Mouse (Mus musculus) fat pad, adult 2 months (tissue): ENCODE data around the gene Acss2.
"Not testable (repeated sequence)": the region's sequence is repeated elsewhere in the genome, so short reads cannot be mapped to it uniquely, and the experiment has no call there.

Experiments used
- DNase-seq: peaks from one replicate; pipeline ENCODE4 v3.0.0-alpha.2; 2011; ENCODE audit warnings: low read depth, low spot score; ENCODE audit errors: extremely low read depth

The Acss2 gene

DNA sequence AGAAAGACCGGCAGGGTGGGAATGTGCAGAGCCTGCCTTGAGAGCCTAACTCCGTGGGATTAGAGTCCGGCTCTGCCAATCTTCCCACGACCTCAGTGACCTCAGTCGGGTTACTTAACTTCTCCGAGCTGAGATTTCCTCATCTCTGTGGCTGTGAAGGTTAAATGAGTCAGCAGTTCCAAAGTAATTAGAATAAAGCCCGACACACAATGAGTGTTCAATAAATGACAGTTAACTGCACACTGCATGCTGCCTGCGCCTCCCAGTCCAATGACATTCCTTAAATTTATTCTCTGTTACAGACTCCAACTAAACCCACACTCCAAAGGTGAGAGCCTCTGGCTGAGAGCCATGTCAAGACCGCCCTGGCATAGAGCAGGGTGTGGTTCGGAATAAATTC, 67.7 kb downstream of the Acss2 start:
- no peak for DNase-seq

DNA sequence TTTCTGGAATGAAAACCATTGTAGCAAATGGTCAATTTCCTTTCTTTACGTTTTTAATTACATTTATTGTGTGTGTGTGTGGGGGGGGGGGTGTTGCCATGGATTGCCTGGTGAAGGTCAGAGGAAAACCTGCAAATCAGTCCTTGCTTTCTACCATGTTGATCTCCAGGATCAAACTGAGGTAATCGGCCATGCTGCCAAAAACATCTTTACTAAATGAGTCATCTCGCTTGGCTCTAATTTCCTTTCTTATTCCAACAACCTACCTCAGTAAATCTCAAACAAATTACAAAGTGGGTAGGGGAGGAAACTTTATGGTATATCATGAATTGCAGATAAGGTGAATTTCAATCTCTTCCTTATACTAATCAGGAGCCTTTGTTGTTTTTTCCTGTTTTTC, 70.4 kb downstream of the Acss2 start:
- DNase-seq, result no peak

DNA sequence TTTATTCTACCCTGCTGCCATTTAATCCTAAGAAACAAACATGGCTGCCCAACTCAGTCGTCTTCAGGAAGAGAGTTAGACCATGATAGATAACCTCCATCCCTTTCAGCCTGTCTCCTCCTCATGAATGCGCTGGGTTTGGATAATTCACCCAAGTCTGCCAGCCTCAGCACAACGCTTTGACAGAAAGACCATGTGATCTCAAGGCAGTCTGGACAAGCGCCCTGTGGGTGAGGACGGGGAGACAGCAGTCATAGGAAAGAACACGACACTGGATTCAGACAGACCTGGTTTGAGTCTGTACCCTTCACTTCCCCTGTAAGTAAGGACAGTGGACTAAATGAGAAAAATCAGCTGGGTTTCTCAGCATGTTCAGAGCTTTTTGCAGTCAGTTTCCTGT, 71.8 kb downstream of the Acss2 start:
- DNase-seq, result no peak

DNA sequence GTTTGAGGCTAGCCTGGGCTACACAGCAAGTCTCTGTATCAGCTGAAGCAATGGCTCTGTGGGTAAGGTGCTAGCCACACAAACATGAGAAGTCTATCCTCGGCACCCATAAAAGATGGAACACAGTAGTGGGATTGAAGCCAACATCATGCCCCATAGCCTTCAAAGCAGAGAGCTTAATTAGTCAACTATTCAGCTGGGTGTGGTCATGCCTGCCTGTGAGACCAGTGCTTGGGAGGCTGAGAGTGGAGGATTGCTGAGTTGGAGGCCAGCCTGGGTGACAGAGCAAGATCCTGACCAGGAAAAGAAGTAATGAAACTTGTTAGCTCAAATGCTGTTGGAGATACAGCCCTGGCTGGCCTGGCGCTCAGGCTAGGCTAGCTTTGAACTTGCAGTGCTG, 73.1 kb downstream of the Acss2 start:
- no peak for DNase-seq

DNA sequence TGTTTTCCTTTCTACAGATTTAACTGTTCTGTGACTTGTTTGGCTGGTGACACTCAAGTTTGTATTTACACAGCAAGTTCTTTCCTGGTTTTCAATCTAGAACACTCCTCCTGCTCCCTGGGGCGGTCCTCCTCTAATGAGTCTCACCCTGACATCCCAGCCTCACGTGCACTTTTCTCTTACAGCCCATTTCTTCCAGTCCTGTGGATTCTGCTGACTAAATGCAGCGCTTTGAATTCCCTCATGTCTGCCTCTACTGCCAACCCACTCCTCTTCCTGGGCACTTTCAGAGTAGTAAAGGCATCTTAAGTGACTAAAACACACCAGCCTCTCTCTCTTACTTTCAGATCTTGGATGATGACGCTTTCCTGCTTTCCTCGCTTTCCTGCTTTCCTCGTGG, 73.9 kb downstream of the Acss2 start:
- DNase-seq, result no peak

DNA sequence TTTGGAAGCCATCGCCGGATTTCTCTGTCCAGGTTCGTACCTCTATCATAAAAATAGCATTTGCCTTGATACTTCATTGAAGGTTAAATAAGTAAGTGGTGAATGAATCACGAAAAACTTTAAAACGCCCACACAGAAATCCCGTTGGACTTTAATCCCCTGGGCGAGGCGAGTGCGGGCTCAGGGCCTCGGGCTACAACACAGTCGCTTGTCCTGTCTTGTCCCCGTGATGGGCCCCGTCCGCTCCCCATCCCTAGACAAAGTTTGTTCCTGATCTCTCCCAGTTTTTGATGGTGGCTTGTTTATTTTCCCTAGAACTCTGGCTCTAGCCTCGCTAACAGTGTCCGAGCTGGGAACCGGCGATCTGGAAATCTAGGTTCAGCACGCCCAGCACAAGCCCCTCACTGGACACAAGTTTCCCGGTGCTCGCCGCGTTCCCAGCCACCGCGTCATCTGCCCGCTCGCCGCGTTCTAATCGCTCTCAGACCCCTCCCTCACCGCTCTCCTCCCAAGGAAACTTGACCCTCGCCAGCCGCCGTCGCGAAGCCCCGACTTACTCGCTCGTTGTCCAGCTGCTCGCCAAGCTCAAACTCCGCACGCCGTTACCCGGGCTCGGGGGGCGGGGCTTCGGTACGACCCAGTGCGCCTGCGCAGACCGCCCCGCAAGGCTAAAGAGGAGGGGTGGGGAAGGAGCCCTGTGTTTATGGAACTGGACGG, 74.5 kb downstream of the Acss2 start, which contains the start of gene Gss:
Gss (minus strand) TSS at position 674 of the 717 bp plus-strand sequence.
- peak; percentile 36 for DNase-seq

DNA sequence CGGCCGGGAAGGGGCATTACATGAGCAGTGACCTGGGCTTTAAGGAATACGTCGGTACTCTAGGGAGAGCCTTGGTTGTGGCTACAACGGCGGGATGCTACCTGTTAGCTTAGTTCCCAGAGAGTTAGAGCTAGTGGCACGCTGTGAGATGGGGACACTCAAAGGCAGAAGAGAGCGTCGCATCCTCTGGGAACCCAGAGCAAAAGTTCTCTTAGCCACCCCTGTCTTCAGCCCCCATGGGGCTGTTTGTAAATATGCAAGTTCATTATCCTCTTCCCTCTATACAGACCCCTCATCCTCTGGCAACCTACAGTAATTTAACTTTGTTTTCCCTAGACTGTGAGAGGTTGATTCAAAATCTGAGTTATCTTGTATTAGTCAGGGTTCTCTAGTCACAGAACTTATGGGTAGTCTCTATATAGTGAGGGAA, 75.1 kb downstream of the Acss2 start:
- DNase-seq, result no peak

DNA sequence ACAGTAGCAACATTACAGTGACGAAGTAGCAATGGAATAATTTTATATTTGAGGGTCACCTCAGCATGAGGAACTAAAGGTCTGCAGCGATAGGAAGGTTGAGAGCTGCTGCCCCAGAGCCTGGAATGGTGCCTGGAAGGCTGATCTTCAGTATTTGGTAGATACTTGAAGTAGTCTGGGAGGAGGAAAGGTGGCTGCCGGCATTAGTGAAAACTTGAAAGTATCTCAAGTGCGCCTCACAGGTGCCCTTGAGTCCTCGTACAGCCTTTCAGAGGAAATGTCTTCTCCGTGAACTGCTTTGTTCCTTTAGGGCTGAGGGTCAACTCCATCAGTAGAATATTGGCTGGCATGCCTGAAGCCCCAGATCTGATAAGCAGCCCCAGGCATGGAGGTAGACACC, 77.8 kb downstream of the Acss2 start:
- no peak for DNase-seq

DNA sequence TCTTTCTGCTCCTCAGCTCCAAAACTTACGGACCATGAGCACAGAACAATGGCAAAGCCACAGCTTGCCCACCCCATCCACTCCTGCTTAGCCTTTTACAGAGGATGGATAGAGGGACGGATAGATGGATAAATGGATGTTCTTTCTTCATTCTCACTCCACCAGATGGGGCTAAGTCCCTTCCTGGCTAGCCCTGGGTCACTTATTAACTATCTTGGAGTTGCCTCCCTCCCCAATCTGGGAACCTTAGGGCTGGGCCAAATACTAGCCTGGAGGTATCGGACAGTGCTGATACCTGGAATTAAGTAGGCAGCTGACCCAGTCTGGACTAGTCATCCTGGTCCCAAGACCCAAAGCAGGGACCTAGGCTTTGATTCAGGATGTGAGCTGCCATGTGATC, 86.0 kb downstream of the Acss2 start:
- DNase-seq, result no peak

DNA sequence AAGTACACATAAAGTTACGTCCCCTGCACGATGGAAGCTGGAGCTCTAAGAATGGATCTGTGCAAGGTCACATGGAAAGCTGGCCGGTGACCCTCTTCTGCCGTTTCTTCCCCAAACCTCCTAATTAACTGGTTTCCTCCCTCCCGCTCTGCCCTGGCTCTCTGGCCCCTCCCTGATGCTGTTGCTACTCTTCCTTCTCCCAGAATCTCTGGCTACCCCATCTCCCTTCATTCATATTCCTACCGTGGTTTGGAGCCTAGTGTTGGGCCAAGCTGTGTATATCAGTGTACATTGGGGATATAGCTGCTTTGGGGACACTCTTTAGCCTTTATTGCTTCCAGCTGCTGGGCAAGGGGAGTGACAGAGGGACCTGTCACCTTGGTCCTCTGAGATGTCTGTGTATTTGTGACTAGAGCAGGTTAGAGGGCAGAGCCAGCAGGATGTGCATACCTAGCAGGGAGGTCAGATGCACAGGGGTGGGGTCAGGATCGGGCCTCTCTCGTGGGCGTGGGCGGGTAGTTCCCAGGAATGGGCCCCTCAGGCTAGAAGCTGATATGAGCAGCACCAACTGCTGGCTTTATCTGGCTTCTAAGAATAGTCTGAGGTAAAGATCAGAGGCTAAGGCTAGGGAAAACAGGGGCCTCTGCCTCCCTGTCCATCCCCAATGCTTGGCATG, 87.0 kb downstream of the Acss2 start:
- DNase-seq, result no peak

DNA sequence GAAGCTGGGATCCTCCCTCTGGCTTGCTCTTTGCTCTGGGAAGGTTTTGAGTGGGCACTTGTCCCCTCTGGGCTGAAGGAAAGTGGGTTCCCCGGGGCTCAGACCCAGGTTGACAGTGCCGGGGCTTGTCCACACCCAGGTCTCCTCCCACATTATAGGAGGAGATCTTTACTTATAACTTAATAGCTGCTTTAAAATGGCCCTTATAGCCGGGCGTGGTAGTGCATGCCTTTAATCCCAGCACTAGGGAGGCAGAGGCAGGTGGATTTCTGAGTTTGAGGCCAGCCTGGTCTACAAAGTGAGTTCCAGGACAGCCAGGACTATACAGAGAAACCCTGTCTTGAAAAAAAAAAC, 87.5 kb downstream of the Acss2 start:
- not testable (repeated sequence) for DNase-seq

DNA sequence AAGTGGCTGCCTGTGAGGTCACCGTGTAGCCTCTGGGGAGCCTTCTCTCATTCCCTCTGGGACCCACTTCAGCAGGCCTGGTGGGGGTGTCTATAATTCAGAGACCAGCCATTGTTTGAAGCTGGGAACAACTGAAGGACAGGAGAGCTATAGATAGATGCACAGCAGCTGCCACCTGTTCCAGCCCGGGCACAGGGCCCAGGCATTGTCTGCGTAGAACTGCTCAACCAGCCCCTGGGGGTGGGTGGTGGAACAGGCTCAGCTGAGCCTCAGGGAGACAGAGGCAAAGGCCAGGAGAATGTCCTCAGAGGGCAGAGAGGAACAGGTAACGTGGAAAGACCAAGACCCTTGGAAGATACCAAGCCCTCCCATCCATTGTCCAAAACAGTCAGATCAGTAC, 88.6 kb downstream of the Acss2 start:
- no peak for DNase-seq

DNA sequence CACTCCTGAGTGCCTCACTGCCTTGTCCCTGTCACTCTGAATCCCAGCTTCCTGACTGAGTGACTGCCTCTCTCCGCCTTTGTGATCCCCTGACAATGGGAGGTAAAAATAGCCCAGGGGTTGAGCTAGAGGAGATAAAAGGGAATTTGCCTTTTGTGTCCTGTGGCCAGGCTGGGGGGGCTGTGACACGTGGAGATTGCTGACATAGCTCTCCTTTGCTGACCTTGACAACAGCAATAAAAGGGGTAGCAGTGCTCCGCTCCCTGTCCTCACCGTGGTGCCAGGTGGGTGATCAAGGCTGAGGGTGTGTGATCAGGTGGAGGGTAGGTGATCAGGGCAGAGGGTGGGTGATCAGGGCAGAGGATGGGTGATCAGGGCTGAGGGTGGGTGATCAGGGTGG, 93.2 kb downstream of the Acss2 start, which contains the start of gene Myh7b:
Myh7b (plus strand) TSS at position 235 of the 400 bp plus-strand sequence.
- DNase-seq, result no peak

DNA sequence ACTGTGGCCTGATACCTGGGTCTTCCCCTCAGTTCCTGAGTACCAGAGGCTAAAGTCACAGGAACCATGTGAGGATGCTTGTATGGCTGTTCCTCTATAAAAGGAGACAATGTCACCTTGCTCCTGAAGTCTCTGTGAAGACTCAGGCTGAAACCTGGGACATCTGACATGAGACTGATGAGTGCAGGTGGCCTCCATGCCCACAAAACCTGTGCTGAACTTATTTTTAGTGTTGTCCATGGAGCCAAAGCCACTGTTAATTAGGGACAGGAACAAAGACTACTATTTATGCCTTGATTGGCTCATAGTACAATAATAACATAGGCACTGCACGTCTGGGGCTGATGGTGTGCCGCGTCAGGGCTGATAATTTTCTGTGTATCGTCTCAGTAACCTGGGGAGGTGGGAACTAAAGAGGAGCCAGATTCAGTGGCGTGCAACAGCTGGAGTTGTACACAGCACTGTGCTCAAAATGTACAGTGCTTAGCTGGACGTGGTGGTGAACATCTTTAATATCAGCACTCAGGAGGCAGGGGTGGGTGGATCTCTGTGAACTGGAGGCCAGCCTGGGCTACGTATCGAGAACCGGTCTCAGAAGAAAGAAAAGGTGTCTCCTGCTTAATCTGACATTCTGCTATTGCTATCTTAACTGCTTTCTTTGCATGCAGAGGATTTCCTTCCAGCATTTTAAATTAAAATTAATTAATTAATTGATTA, 94.2 kb downstream of the Acss2 start:
- no peak for DNase-seq

DNA sequence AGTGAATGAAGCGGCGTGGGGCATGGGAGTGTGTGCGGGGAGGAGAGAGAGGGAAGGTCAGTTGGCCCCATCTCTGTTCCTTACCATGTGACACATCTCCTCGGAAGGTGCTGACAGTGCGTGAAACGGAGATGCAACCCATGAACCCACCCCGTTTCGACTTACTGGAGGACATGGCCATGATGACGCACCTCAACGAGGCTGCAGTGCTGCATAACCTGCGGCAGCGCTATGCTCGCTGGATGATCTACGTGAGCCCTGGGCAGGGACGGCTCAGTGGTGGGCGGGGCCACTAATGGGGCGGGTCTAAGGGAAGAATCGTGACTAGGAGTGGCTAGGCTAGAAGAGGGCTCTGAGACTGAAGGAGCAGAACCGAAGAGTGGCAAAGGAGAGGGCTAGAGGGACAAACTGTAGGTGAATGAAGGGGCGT, 95.6 kb downstream of the Acss2 start:
- no peak for DNase-seq

DNA sequence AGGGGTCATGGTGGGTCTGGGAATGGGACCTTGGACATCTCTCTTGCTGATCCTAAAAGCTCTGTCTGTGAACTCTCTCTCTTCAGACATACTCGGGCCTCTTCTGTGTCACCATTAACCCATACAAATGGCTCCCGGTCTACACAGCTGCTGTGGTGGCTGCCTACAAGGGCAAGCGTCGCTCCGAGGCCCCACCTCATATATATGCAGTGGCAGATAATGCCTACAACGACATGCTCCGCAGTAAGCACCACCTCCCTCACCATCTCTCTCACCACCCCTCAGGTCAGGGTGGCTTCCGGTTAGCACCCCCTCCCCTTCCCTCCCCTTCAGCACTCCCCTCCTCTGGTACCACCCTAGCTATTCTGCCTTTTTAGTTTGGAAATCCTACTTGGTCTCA, 96.2 kb downstream of the Acss2 start:
- DNase-seq, result no peak

DNA sequence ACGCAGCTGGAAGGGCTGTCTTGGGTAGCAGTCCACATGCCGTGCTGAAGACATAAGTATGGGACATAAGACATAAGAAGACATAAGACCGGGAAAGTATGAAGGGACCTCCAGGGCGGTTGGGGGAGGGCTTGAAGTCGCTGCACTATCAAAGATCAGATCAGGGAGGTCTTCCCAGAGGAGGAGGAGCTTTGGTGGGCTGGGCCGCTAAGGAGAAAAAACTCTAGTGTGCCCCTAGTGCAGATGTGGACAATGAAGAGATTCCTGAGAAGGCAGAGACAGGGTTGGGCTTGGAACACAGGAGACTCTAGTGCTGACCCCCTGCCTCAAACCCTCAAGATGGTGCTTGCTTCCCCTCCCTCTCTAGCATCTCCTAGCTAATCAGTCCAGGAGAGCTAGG, 99.2 kb downstream of the Acss2 start:
- no peak for DNase-seq

DNA sequence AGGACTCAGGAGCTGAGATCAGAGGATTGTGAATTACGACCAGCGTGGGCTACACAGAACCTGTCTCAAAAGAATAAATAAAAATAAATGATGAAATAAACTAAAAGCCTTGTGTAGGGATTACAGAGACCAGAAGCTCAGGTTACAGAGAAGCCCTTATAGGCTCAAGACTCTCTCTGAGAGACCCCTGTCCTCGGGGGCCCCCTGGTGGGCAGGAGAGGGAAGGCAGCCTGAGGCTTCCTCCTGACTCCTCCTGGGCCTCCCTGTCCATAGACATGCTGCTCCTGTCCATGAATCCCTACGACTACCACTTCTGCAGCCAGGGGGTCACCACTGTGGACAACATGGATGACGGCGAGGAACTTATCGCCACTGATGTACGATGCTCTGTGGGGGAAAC, 102.1 kb downstream of the Acss2 start:
- DNase-seq, result no peak

DNA sequence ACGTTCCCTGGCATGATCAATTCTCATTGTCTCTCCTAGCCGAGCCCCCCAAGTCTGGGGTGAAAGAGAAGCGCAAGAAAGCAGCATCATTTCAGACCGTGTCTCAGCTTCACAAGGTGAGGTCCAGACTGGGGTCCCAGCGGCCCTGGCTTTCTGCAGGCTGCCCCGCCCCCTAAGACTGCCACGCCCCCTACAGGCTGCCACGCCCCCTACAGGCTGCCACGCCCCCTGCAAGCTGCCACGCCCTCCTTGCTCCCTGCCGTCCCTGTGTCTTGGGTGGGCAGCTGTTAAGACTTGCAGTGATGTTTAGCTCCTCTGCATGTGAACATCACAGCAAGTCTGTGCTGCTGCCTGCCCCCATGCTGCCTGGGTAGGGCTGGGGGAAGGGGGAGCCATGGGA, 104.9 kb downstream of the Acss2 start:
- DNase-seq, result no peak

DNA sequence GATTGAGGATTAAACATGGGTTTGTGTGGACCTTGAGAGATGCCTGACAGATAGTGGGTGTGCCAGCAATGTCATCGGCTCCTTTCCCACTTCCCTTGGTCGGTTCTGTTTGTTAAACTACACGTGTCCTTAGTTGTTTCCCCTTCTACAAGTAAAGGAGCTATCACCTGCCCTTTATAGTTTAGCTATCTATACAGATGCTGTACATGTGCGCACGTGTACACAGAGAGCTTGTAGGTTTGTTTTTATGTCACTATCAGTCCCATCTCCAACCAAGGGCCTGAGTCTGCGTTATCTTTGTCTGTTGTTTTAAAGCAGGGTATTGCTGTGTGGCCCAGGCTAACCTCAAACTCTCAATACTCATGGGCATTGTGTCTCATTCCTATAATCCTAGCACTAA, 106.2 kb downstream of the Acss2 start:
- DNase-seq, result no peak

DNA sequence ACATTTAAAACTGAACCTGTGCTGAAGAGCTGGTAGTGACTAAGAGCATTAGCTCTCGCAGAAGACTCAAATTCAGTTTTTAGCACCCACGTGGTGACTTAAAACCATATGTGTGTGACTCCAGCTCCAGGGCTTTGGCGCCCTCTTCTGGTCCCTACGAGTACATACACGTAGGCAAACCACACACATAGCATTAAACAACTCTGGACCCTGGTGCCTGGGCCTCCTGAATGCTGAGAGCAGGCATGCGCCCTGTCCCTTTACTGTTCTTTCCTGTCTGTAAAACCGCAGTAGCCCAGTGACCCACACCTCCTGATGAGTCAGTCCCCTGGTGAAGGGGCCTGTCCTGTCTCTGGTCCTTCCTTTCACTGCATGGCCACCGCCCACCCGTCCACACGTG, 107.0 kb downstream of the Acss2 start:
- DNase-seq, result no peak

DNA sequence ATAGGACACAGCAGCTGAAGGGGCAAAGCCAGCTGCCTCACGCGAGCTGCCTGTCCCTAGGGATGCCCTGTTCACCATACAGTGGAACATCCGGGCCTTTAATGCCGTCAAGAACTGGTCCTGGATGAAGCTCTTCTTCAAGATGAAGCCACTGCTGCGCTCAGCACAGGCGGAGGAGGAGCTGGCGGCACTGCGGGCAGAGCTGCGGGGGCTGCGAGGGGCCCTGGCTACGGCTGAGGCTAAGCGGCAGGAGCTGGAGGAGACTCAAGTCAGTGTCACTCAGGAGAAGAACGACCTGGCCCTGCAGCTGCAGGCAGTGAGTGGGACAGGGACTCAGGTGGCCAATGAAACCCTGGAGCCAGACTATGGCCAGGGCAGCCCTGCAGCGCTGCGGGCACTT, 108.5 kb downstream of the Acss2 start:
- no peak for DNase-seq
